Mouse (Mus musculus): Measurements from ENCODE around the gene Tbkbp1. TPM values are rescaled to one million over a fixed set of nuclear protein-coding genes. Genes with fewer than 3 reads are reported as not detected.
A peak's percentile ranks its signal among the peaks of the same experiment; 100 is the strongest.

The Tbkbp1 gene
- polyA plus RNA-seq, 1 experiment from 2014 or later: 6.5 TPM

DNA sequence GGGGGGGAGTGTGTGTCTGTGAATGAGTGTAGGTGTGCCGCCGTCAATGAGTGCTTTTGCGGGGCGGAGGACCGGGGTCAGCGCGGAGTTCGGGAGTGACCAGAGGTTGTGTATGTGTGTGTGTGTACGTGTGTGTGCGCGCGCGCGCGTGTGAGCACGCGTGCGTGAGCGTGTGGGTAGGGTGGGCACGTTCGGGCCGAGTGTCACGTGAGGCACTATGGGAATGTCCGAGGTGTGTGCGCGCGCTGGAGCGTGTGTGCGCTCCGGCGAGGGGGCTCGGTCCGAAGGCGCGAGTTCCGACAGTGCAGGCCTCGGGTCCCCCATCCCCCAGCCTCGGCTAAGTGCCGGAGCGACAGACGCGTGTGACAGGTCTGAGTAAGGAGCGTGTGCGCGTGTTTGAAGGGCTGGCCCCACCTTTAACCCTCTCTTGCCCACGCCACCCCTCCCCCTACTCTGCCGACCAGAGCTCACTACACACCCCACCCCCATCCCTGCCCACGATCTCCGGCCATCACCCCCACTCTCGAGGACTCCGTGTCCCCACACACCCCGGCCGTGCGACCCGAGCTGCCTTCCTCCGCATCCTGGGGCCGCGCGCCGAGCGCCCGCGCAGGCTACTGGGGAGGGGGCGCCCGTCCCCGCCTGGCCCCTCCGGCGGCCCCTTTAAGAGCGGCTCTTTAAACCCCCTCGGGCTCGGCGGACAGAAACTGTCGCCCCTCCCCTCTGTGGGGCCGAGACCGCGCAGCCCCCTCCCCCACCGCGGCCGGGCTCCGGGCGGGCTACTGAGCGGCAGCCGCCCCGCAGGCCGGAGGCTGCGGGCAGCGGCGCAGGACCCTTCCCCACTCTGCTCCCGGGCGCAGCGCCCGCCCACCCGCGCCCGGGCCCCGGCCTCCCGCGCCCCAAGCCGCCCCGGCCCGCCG lies 624 bp downstream of the Tbkbp1 start:
- Histone ChIP-seq H3K4me3 (replicated peaks) (peak overlapping the region; percentile 80), H3K9ac (peak overlapping the region; percentile 86), H3K4me2 (peak overlapping the region; percentile 89), H3K36me3 (replicated peaks) (peaks cover 31% of the 10 kb centered on the region), H3K27me3 (peaks cover 23% of the 10 kb centered on the region; the same call in 1 of the 2 replicates), H3K4me1 (peaks cover 41% of the 10 kb centered on the region), H3K27ac (peak overlapping the region; percentile 92), H3K9me3 (no peaks in the 10 kb centered on the region)
- peak; percentile 83 for ATAC-seq (ENCODE audit: low FRiP score)
- under 1% methylated on average over 83 of the region's 102 CpGs for WGBS

DNA sequence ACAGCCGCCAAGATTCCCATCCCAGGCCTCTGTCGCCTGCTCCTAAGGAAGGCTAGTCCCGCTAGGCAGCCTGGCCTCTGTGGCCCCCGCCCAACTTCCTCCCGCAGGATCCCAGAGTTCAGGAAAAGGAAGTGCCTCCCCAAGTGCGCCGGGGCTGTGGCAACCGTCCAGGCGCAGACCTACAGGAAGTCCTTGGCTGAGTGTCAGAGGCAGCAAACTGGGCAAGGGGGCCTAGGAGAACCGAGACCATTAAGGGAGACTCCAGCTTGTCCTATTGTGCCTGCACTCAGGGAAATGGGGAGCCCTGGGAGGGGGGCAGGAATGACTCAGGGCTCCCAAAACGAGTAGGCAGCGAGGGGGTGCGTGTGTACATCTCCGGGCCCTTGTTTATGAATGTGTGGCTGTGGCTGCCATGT lies 1.3 kb downstream of the Tbkbp1 start:
- WGBS: 7% methylated on average over 14 of the region's 14 CpGs
- H3K36me3 ChIP-seq (replicated peaks): peaks cover 28% of the 10 kb centered on the region
- H3K4me2 ChIP-seq: peak overlapping the region; percentile 89
- no peaks in the 10 kb centered on the region for H3K9me3 ChIP-seq
- peak overlapping the region; percentile 86 for H3K9ac ChIP-seq
- peaks cover 41% of the 10 kb centered on the region for H3K4me1 ChIP-seq
- ATAC-seq (ENCODE audit: low FRiP score): peak; percentile 6; the same call in 1 of the 2 replicates
- H3K4me3 ChIP-seq (replicated peaks): peak overlapping the region; percentile 80
- H3K27ac ChIP-seq: peak overlapping the region; percentile 92
- peaks cover 23% of the 10 kb centered on the region; the same call in 1 of the 2 replicates for H3K27me3 ChIP-seq

DNA sequence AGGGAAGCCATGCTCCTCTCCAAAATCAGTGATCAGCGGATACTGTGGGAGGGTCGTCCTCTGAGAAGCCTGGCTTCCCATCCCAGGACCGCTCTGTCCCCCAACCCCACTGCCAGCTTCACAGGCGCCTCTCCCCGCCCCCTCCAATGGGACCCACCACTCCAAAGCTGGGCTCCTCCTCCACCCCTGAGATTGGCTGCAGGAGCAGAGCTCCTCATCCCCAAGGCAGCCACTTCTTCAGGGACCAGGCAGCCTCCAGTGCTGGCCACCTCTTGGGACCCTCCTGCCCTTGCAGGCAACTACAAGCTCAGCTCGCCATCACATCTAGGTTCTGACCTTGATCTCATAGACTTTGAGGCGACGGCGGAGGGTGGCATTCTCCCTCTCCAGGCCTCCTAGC lies 2.3 kb downstream of the Tbkbp1 start:
- 21% methylated on average over 9 of the region's 9 CpGs for WGBS
- H3K4me1 ChIP-seq: peaks cover 41% of the 10 kb centered on the region
- peaks cover 30% of the 10 kb centered on the region for H3K36me3 ChIP-seq (replicated peaks)
- H3K4me3 ChIP-seq (replicated peaks): 0 out of 2 replicates have a peak overlapping the region, but pooled peaks have one; percentile 80
- peak overlapping the region; percentile 92; the same call in 1 of the 2 replicates for H3K27ac ChIP-seq
- no peaks in the 10 kb centered on the region for H3K9me3 ChIP-seq
- no peak for ATAC-seq (ENCODE audit: low FRiP score)
- peaks cover 23% of the 10 kb centered on the region; the same call in 1 of the 2 replicates for H3K27me3 ChIP-seq
- no peak overlapping the region; the same call in 1 of the 2 replicates for H3K9ac ChIP-seq
- H3K4me2 ChIP-seq: peak overlapping the region; percentile 89

DNA sequence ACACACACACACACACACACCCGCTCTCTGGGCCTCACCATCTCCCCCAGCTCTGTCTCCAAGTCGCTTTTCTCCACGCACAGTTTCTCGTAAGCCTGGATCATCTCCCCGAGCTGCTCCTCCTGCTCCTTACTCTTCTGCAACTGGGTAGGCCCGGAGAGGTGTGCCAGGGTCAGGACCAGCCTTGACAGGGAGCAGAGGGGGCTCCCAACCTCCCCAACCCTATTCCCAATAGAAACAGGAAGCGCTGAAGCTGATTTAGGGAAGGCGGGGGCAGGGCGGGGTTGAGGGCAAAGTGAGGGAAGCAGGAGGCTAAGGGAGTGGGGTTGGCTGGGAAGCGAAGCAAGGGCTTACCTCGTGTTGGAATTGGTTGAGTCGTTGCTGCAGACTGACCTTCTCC lies 2.7 kb downstream of the Tbkbp1 start:
- Histone ChIP-seq H3K4me2 (peak overlapping the region; percentile 89; the same call in 1 of the 2 replicates), H3K27me3 (peaks cover 23% of the 10 kb centered on the region; the same call in 1 of the 2 replicates), H3K9me3 (no peaks in the 10 kb centered on the region), H3K27ac (no peak overlapping the region), H3K36me3 (replicated peaks) (peaks cover 32% of the 10 kb centered on the region), H3K4me1 (peaks cover 41% of the 10 kb centered on the region), H3K4me3 (replicated peaks) (no peak overlapping the region), H3K9ac (no peak overlapping the region)
- ATAC-seq (ENCODE audit: low FRiP score): no peak
- WGBS: 42% methylated on average over 10 of the region's 12 CpGs

DNA sequence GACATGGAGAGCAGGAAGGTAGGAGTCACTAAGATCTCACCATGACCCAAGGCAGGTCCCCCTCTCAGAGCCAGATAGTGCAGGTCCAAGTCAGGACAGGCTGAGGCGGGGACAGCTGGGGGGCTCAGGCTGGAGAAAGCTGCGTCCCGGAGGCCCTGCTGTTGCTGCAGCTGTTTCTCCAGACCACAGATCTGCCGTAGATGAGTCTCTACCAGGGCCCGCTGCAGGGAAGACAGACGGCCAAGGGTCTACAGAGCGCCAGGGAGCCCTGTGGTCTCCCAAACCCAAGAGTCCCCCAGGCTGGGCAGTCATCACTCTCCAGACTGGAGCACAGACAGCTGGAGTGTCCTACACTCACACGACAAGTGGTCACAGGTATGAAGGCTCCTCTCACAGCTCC lies 4.0 kb downstream of the Tbkbp1 start:
- Histone ChIP-seq H3K4me2 (no peak overlapping the region), H3K4me3 (replicated peaks) (no peak overlapping the region), H3K4me1 (peaks cover 34% of the 10 kb centered on the region), H3K9me3 (no peaks in the 10 kb centered on the region), H3K27ac (no peak overlapping the region), H3K27me3 (peaks cover 23% of the 10 kb centered on the region; the same call in 1 of the 2 replicates), H3K9ac (no peak overlapping the region), H3K36me3 (replicated peaks) (peaks cover 32% of the 10 kb centered on the region)
- 81% methylated on average over 8 of the region's 8 CpGs for WGBS
- no peak for ATAC-seq (ENCODE audit: low FRiP score)

DNA sequence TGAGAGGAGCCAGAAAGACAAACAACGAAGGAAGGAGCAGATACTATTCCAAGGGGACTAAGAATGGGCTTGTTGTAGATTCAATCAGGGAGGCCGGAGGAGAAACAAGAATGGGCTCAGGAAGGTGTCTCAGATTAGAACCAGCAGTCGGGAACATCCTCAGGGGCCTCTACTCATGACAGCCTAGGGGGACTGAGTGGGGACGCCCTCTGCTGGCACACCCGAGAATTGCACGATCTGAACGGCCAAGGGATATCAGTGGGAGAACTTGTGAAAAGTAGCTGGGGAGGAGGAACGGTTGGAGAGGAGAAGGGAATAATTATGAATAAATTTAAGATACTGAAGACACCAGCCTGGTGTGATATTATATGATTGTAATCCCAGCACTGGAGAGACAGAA lies 4.6 kb downstream of the Tbkbp1 start:
- peaks cover 27% of the 10 kb centered on the region for H3K4me1 ChIP-seq
- ATAC-seq (ENCODE audit: low FRiP score): no peak
- H3K9me3 ChIP-seq: no peaks in the 10 kb centered on the region
- peaks cover 20% of the 10 kb centered on the region; the same call in 1 of the 2 replicates for H3K27me3 ChIP-seq
- no peak overlapping the region for H3K27ac ChIP-seq
- WGBS: 11% methylated on average over 8 of the region's 8 CpGs
- H3K4me3 ChIP-seq (replicated peaks): no peak overlapping the region
- H3K9ac ChIP-seq: no peak overlapping the region
- peaks cover 32% of the 10 kb centered on the region for H3K36me3 ChIP-seq (replicated peaks)
- H3K4me2 ChIP-seq: no peak overlapping the region

DNA sequence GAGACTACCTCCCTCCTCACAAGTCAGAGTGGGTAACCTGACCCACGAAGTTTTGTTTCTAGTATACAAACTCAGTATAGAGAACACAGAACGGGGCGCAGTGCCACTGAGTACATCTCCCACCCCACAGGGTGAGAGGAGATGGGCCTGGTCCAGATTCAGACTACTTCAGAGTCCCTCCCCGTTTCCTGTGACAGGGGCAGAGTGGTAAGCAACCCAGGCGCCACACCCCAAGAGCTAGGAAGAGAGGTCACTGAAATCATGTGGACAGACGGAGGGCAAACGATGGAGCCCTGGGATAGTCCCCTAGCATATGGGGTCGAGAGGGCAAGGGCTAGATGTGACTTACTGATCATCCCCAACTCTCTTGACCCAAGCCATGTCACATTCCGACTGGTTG lies 5.3 kb downstream of the Tbkbp1 start:
- WGBS: 83% methylated on average over 9 of the region's 9 CpGs
- no peak overlapping the region for H3K4me2 ChIP-seq
- H3K4me1 ChIP-seq: peaks cover 25% of the 10 kb centered on the region
- H3K4me3 ChIP-seq (replicated peaks): no peak overlapping the region
- peaks cover 32% of the 10 kb centered on the region for H3K36me3 ChIP-seq (replicated peaks)
- no peak overlapping the region for H3K27ac ChIP-seq
- H3K9ac ChIP-seq: no peak overlapping the region
- H3K27me3 ChIP-seq: peaks cover 24% of the 10 kb centered on the region
- ATAC-seq (ENCODE audit: low FRiP score): no peak
- no peaks in the 10 kb centered on the region for H3K9me3 ChIP-seq

DNA sequence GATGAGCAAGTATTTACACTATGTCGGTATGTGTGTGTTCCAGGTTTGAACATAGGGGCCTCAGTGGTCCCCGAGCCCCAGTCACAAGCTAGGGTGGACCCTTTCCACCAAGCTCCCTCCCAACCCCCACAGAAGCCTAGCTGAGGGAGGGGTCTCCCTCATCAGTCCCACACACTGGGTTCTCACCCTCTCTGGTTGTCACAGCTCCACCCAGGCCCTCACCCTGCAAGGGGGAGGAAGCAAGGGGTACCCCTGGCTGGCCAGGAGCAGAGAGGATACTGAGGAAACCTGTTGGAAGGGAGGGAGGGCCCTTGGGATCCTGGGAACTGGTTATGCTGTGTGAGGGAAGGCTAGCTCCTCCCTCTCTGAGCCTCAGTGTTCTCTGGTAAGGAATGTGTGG lies 6.0 kb downstream of the Tbkbp1 start:
- Histone ChIP-seq H3K4me1 (peaks cover 22% of the 10 kb centered on the region), H3K4me2 (no peak overlapping the region), H3K27me3 (peaks cover 30% of the 10 kb centered on the region), H3K27ac (no peak overlapping the region), H3K9ac (no peak overlapping the region), H3K9me3 (no peaks in the 10 kb centered on the region), H3K4me3 (replicated peaks) (no peak overlapping the region), H3K36me3 (replicated peaks) (peaks cover 32% of the 10 kb centered on the region)
- ATAC-seq (ENCODE audit: low FRiP score): no peak
- WGBS: 100% methylated on average over 2 of the region's 2 CpGs

DNA sequence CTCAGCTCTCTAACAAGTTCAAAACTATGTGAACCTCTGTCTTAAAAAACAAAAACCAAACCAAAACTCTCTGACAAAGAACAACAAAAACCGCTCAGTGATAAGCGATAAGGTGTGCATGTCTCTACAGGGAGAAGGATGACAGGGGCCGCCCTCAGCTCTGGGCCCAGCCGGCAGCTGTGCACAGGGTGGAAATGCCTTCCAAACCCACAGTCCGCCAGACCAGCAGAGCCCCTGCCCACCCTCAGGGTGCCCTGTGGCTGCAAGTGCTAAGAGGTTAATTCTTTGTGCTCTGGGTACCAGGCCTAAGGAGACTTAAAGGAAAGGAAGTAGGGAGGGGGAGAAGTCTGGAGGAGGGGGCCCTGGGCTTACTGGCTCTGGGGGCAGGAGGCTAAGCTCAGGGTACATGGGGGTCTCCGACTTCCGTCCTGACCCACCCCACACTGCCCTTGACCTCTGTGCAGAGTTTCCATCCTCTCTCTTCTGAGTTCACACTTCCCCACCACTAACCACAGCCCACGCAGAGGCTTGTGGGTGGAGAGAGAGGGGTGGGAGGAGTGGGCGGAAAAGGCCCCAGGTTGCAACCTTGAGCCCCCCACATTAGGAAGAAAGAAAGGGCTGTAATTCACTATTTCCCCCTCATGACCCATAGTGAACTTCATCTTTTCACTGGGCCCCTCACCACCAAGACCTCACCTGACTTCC lies 7.9 kb downstream of the Tbkbp1 start:
- no peak overlapping the region for H3K4me3 ChIP-seq (replicated peaks)
- no peak overlapping the region for H3K9ac ChIP-seq
- peaks cover 28% of the 10 kb centered on the region for H3K36me3 ChIP-seq (replicated peaks)
- ATAC-seq (ENCODE audit: low FRiP score): no peak
- peaks cover 19% of the 10 kb centered on the region for H3K4me1 ChIP-seq
- WGBS: 82% methylated on average over 8 of the region's 9 CpGs
- H3K27ac ChIP-seq: no peak overlapping the region
- peaks cover 38% of the 10 kb centered on the region for H3K27me3 ChIP-seq
- no peaks in the 10 kb centered on the region for H3K9me3 ChIP-seq
- H3K4me2 ChIP-seq: no peak overlapping the region

DNA sequence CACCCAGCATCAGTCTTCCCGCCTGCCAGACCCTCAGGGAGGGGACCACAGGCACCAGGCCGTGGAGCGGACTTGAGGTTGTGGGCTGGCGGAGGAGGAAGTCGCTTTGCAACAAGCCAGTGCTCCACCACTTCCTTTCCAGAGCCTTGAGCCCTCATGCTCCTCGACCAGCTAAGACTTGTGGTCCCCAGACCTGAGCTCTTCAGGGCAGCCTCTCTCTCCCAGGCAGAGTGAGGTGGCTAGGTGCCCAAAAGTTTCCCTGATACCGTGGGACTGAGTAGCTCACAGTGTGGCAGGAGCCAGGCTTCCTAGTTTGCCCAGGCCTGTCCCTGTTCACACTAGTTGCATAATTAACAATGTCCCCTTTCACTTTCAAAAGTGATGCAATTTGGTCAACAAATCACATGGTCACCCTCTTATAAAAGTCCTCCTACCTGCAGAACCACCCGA lies 9.1 kb downstream of the Tbkbp1 start:
- H3K4me2 ChIP-seq: no peak overlapping the region
- H3K9me3 ChIP-seq: no peaks in the 10 kb centered on the region
- peaks cover 19% of the 10 kb centered on the region for H3K36me3 ChIP-seq (replicated peaks)
- H3K27me3 ChIP-seq: peaks cover 39% of the 10 kb centered on the region
- WGBS: 79% methylated on average over 8 of the region's 8 CpGs
- ATAC-seq (ENCODE audit: low FRiP score): no peak
- H3K4me1 ChIP-seq: peaks cover 27% of the 10 kb centered on the region
- H3K4me3 ChIP-seq (replicated peaks): no peak overlapping the region
- no peak overlapping the region for H3K27ac ChIP-seq
- H3K9ac ChIP-seq: no peak overlapping the region

DNA sequence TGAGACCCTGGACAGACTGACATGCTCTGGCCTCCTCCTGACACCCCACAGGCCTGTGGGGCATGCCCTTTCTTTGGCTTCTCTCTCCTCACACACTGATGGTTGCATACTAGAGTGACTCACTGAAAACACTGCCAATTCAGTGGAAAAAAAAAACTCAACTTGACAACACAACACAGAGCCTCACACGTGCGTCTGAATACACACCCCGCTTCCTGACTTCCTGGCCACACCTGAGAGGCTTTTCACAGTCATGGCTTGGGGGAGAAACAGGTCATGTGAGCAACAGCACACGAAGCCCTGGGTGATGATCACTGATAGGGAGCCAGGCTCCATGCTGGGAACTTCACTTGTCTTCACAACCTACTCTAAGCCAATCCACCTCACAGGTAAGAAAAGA lies 10.5 kb downstream of the Tbkbp1 start:
- no peak for ATAC-seq (ENCODE audit: low FRiP score)
- Histone ChIP-seq H3K9me3 (no peaks in the 10 kb centered on the region), H3K4me3 (replicated peaks) (no peak overlapping the region), H3K27me3 (peaks cover 45% of the 10 kb centered on the region), H3K27ac (no peak overlapping the region), H3K4me1 (peaks cover 23% of the 10 kb centered on the region), H3K36me3 (replicated peaks) (peaks cover 13% of the 10 kb centered on the region), H3K4me2 (no peak overlapping the region), H3K9ac (no peak overlapping the region)
- WGBS: 83% methylated on average over 4 of the region's 4 CpGs

DNA sequence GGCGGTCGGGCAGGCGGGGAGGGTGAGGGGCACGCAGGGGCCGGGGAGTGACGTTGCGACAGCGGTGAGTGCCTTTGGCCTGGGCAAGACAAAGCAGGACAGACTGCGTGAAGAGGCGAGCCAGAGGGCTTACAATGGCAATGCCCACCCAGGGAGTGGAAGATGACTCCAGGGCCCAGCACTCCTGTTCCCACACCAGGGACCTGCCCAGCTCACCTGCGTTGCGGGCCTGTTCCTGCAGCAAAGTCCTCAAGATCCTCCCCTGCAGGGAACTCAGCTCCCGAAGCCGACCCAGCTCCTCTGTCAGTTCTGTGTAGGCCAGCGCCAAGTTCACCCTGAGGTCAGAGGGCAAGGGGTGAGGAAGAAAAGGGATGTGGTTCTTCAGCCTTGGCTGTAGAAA lies 12.0 kb downstream of the Tbkbp1 start:
- no peak; the same call in 1 of the 2 replicates for ATAC-seq (ENCODE audit: low FRiP score)
- no peak overlapping the region for H3K27ac ChIP-seq
- H3K36me3 ChIP-seq (replicated peaks): peaks cover 4% of the 10 kb centered on the region
- peaks cover 46% of the 10 kb centered on the region for H3K27me3 ChIP-seq
- peak overlapping the region; percentile 72 for H3K9ac ChIP-seq
- no peaks in the 10 kb centered on the region for H3K9me3 ChIP-seq
- peak overlapping the region; percentile 95 for H3K4me2 ChIP-seq
- peak overlapping the region; percentile 47 for H3K4me3 ChIP-seq (replicated peaks)
- peaks cover 23% of the 10 kb centered on the region for H3K4me1 ChIP-seq
- 7% methylated on average over 15 of the region's 15 CpGs for WGBS
